Mouse (Mus musculus): Measurements from ENCODE around the gene Hoxc9.

Gene Hoxc9

GRCm38 (mm10) chr15:103001370-103001769, 25.1 kb downstream of the Hoxc9 start:
- DNase-seq, result no peak

GRCm38 (mm10) chr15:103002156-103002555, 25.9 kb downstream of the Hoxc9 start:
- DNase-seq, result no peak

- no peak for DNase-seq
These were observed 26.7 kb downstream of the Hoxc9 start for GRCm38 (mm10) chr15:103002821-103003448.

GRCm38 (mm10) chr15:103005308-103005707, 29.1 kb downstream of the Hoxc9 start:
- no peak for DNase-seq

GRCm38 (mm10) chr15:103005797-103006196, 29.6 kb downstream of the Hoxc9 start:
- DNase-seq, result no peak

GRCm38 (mm10) chr15:103006326-103006725, 30.1 kb downstream of the Hoxc9 start:
- no peak for DNase-seq

- DNase-seq, result no peak
These were observed 33.2 kb downstream of the Hoxc9 start for GRCm38 (mm10) chr15:103009265-103010111.

GRCm38 (mm10) chr15:103010112-103010846, 34.0 kb downstream of the Hoxc9 start:
- DNase-seq, result no peak

- no peak for DNase-seq
These were observed 34.8 kb downstream of the Hoxc9 start for GRCm38 (mm10) chr15:103010847-103011555.

- DNase-seq, result no peak
These were observed 35.8 kb downstream of the Hoxc9 start for GRCm38 (mm10) chr15:103011928-103012486.

- DNase-seq, result no peak
These were observed 37.2 kb downstream of the Hoxc9 start for GRCm38 (mm10) chr15:103013238-103013984.

GRCm38 (mm10) chr15:103014166-103015008, 38.1 kb downstream of the Hoxc9 start:
- DNase-seq, result no peak

GRCm38 (mm10) chr15:103015009-103015399, 38.8 kb downstream of the Hoxc9 start:
- DNase-seq, result no peak

- no peak for DNase-seq
These were observed 39.3 kb downstream of the Hoxc9 start for GRCm38 (mm10) chr15:103015406-103016166.

- DNase-seq, result no peak
These were observed 42.4 kb downstream of the Hoxc9 start, which contains the start of gene Hoxc4 for GRCm38 (mm10) chr15:103018636-103019035. Gene Hoxc4 (plus strand): TSS chr15:103018934.

- DNase-seq, result no peak
These were observed 44.7 kb downstream of the Hoxc9 start for GRCm38 (mm10) chr15:103020899-103021418.

GRCm38 (mm10) chr15:103021544-103021943, 45.3 kb downstream of the Hoxc9 start:
- no peak for DNase-seq

- DNase-seq, result no peak
These were observed 47.9 kb downstream of the Hoxc9 start for GRCm38 (mm10) chr15:103024131-103024530.

All from cerebellum, adult 11 months (tissue).